Mouse (Mus musculus) left cerebral cortex, adult 18-20 months (tissue): ENCODE measurements around the gene Tmem131. TPM values are rescaled to one million over a fixed set of nuclear protein-coding genes. Genes with fewer than 3 reads are reported as not detected.

Source experiments
- DNase-seq, 2 experiments: peaks; one replicate each; pipeline ENCODE4 v3.0.0; 2021 to 2022; ENCODE audit warnings: low spot score in 2 of 2, mixed read lengths in 1 of 2
- total RNA-seq, 2 experiments: library from RNA; stranded (reverse); gene quantifications; 2 replicates each; pipeline ENCODE4 v1.2.3; 2021

Tmem131 gene
- total RNA-seq, 2 experiments from 2014 or later = 51.7 to 55.0 TPM

GRCm38 (mm10) chr1:36744268-36744944 is 199.1 kb downstream of the Tmem131 start:
- peak; percentile 68 to 75 for DNase-seq

- no peak for DNase-seq
These were observed 200.4 kb downstream of the Tmem131 start for GRCm38 (mm10) chr1:36743046-36743445.

Other genes with a start within 250 kb of the Tmem131 start
- gene 4933424G06Rik, start 233.5 kb downstream of the Tmem131 start, total RNA-seq = 1 to 10 TPM in 1 of 2 experiments, not detected in 1; 1.5 TPM
- gene Actr1b, start 229.2 kb downstream of the Tmem131 start, total RNA-seq = 100 to 1,000 TPM; 338 to 340 TPM
- 1 to 10 TPM; 1.3 to 2.1 TPM for gene Zap70, start 181.9 kb downstream of the Tmem131 start, total RNA-seq
- 1 to 10 TPM in 1 of 2 experiments, under 1 TPM in 1; 0.91 to 1.7 TPM for gene Vwa3b, start 82.9 kb upstream of the Tmem131 start, total RNA-seq